Mouse (Mus musculus): ENCODE data around the gene Arhgap21. TPM values are rescaled to one million over a fixed set of nuclear protein-coding genes. Genes with fewer than 3 reads are reported as not detected.

The Arhgap21 gene
- 40.9 and 41.7 TPM in 2 replicates for polyA plus RNA-seq (2015; fragmentation: Nextera tagmentation; extraction: Ambion mirVana)

- H3K4me3 ChIP-seq (ENCODE audit: low read depth, low read length) = peak within 1 kb of the TSS; percentile 96
- peak within 1 kb of the TSS; percentile 99 for H3K9ac ChIP-seq (ENCODE audit: low read depth, low read length)
- peaks cover 10% of the 10 kb centered on the region for H3K4me1 ChIP-seq (ENCODE audit: control insufficient read depth, insufficient read depth, low read length)
- under 1% methylated on average over 70 of the region's 102 CpGs for WGBS
- H3K9me3 ChIP-seq (replicated peaks; ENCODE audit: control insufficient read depth, low read length, poor library complexity, severe bottlenecking) = no peaks in the 10 kb centered on the region
- H3K4me2 ChIP-seq (ENCODE audit: low read length) = peak within 1 kb of the TSS; percentile 57
- peak within 1 kb of the TSS; percentile 100 for H3K27ac ChIP-seq (ENCODE audit: low read length)
- no peaks in the 10 kb centered on the region for H3K27me3 ChIP-seq (ENCODE audit: control insufficient read depth, insufficient read depth, low read depth, low read length)
- H3K36me3 ChIP-seq (ENCODE audit: control insufficient read depth, insufficient read depth, low read length) = no peaks in the 10 kb centered on the region
- peak; percentile 59 for ATAC-seq
These were observed at the start of gene Arhgap21 for GRCm38 (mm10) chr2:20968441-20969200. Gene Arhgap21, minus strand, starts transcription at chr2:20968881.

GRCm38 (mm10) chr2:21016589-21016988 is 47.9 kb upstream of the Arhgap21 start:
- H3K27me3 ChIP-seq (ENCODE audit: control insufficient read depth, insufficient read depth, low read depth, low read length) = no peaks in the 10 kb centered on the region
- WGBS = 82% methylated on average over 7 of the region's 7 CpGs
- no peaks in the 10 kb centered on the region for H3K9me3 ChIP-seq (replicated peaks; ENCODE audit: control insufficient read depth, low read length, poor library complexity, severe bottlenecking)
- H3K27ac ChIP-seq (ENCODE audit: low read length) = no peak overlapping the region
- no peak overlapping the region for H3K4me2 ChIP-seq (ENCODE audit: low read length)
- H3K9ac ChIP-seq (ENCODE audit: low read depth, low read length) = no peak overlapping the region
- ATAC-seq = no peak
- no peaks in the 10 kb centered on the region for H3K4me1 ChIP-seq (ENCODE audit: control insufficient read depth, insufficient read depth, low read length)
- no peaks in the 10 kb centered on the region for H3K36me3 ChIP-seq (ENCODE audit: control insufficient read depth, insufficient read depth, low read length)
- no peak overlapping the region for H3K4me3 ChIP-seq (ENCODE audit: low read depth, low read length)

GRCm38 (mm10) chr2:21010806-21011397 is 42.2 kb upstream of the Arhgap21 start:
- peak; percentile 90 for ATAC-seq
- peaks cover 22% of the 10 kb centered on the region for H3K4me1 ChIP-seq (ENCODE audit: control insufficient read depth, insufficient read depth, low read length)
- H3K4me2 ChIP-seq (ENCODE audit: low read length) = peak overlapping the region; percentile 18; the same call in 1 of the 2 replicates
- no peaks in the 10 kb centered on the region for H3K36me3 ChIP-seq (ENCODE audit: control insufficient read depth, insufficient read depth, low read length)
- no peaks in the 10 kb centered on the region for H3K27me3 ChIP-seq (ENCODE audit: control insufficient read depth, insufficient read depth, low read depth, low read length)
- H3K4me3 ChIP-seq (ENCODE audit: low read depth, low read length) = no peak overlapping the region
- no peaks in the 10 kb centered on the region for H3K9me3 ChIP-seq (replicated peaks; ENCODE audit: control insufficient read depth, low read length, poor library complexity, severe bottlenecking)
- peak overlapping the region; percentile 93 for H3K27ac ChIP-seq (ENCODE audit: low read length)
- WGBS = 6% methylated on average over 11 of the region's 11 CpGs
- H3K9ac ChIP-seq (ENCODE audit: low read depth, low read length) = peak overlapping the region; percentile 39; the same call in 1 of the 2 replicates

- Histone ChIP-seq H3K4me2 (ENCODE audit: low read length) (no peak overlapping the region), H3K9ac (ENCODE audit: low read depth, low read length) (no peak overlapping the region), H3K27me3 (ENCODE audit: control insufficient read depth, insufficient read depth, low read depth, low read length) (no peaks in the 10 kb centered on the region), H3K4me3 (ENCODE audit: low read depth, low read length) (no peak overlapping the region), H3K27ac (ENCODE audit: low read length) (peak overlapping the region; percentile 93), H3K36me3 (ENCODE audit: control insufficient read depth, insufficient read depth, low read length) (no peaks in the 10 kb centered on the region), H3K9me3 (replicated peaks; ENCODE audit: control insufficient read depth, low read length, poor library complexity, severe bottlenecking) (no peaks in the 10 kb centered on the region), H3K4me1 (ENCODE audit: control insufficient read depth, insufficient read depth, low read length) (peaks cover 22% of the 10 kb centered on the region)
- ATAC-seq = peak; percentile 89
- 2% methylated on average over 9 of the region's 9 CpGs for WGBS
These were observed 41.5 kb upstream of the Arhgap21 start for GRCm38 (mm10) chr2:21010219-21010618.

GRCm38 (mm10) chr2:21009258-21010140 is 40.8 kb upstream of the Arhgap21 start:
- 15% methylated on average over 16 of the region's 16 CpGs for WGBS
- H3K9me3 ChIP-seq (replicated peaks; ENCODE audit: control insufficient read depth, low read length, poor library complexity, severe bottlenecking) = no peaks in the 10 kb centered on the region
- no peaks in the 10 kb centered on the region for H3K36me3 ChIP-seq (ENCODE audit: control insufficient read depth, insufficient read depth, low read length)
- H3K4me1 ChIP-seq (ENCODE audit: control insufficient read depth, insufficient read depth, low read length) = peaks cover 22% of the 10 kb centered on the region
- peak overlapping the region; percentile 93 for H3K27ac ChIP-seq (ENCODE audit: low read length)
- H3K4me3 ChIP-seq (ENCODE audit: low read depth, low read length) = no peak overlapping the region
- peak; percentile 44; the same call in 1 of the 2 replicates for ATAC-seq
- peak overlapping the region; percentile 12; the same call in 1 of the 2 replicates for H3K9ac ChIP-seq (ENCODE audit: low read depth, low read length)
- H3K27me3 ChIP-seq (ENCODE audit: control insufficient read depth, insufficient read depth, low read depth, low read length) = no peaks in the 10 kb centered on the region
- H3K4me2 ChIP-seq (ENCODE audit: low read length) = no peak overlapping the region

- no peaks in the 10 kb centered on the region for H3K27me3 ChIP-seq (ENCODE audit: control insufficient read depth, insufficient read depth, low read depth, low read length)
- H3K36me3 ChIP-seq (ENCODE audit: control insufficient read depth, insufficient read depth, low read length) = no peaks in the 10 kb centered on the region
- WGBS = 84% methylated on average over 8 of the region's 8 CpGs
- no peaks in the 10 kb centered on the region for H3K4me1 ChIP-seq (ENCODE audit: control insufficient read depth, insufficient read depth, low read length)
- peak; percentile 60; the same call in 1 of the 2 replicates for ATAC-seq
- no peak overlapping the region for H3K4me3 ChIP-seq (ENCODE audit: low read depth, low read length)
- no peak overlapping the region for H3K4me2 ChIP-seq (ENCODE audit: low read length)
- H3K9me3 ChIP-seq (replicated peaks; ENCODE audit: control insufficient read depth, low read length, poor library complexity, severe bottlenecking) = no peaks in the 10 kb centered on the region
- no peak overlapping the region for H3K27ac ChIP-seq (ENCODE audit: low read length)
- H3K9ac ChIP-seq (ENCODE audit: low read depth, low read length) = no peak overlapping the region
These were observed 33.9 kb upstream of the Arhgap21 start for GRCm38 (mm10) chr2:21002538-21002937.

GRCm38 (mm10) chr2:21001156-21001555 is 32.5 kb upstream of the Arhgap21 start:
- no peaks in the 10 kb centered on the region for H3K36me3 ChIP-seq (ENCODE audit: control insufficient read depth, insufficient read depth, low read length)
- ATAC-seq = no peak

GRCm38 (mm10) chr2:20995547-20995946 is 26.9 kb upstream of the Arhgap21 start:
- WGBS = 95% methylated on average over 2 of the region's 2 CpGs
- no peaks in the 10 kb centered on the region for H3K9me3 ChIP-seq (replicated peaks; ENCODE audit: control insufficient read depth, low read length, poor library complexity, severe bottlenecking)
- no peaks in the 10 kb centered on the region for H3K27me3 ChIP-seq (ENCODE audit: control insufficient read depth, insufficient read depth, low read depth, low read length)
- H3K4me1 ChIP-seq (ENCODE audit: control insufficient read depth, insufficient read depth, low read length) = no peaks in the 10 kb centered on the region
- no peaks in the 10 kb centered on the region for H3K36me3 ChIP-seq (ENCODE audit: control insufficient read depth, insufficient read depth, low read length)
- ATAC-seq = no peak
- H3K27ac ChIP-seq (ENCODE audit: low read length) = no peak overlapping the region
- H3K9ac ChIP-seq (ENCODE audit: low read depth, low read length) = no peak overlapping the region
- no peak overlapping the region for H3K4me2 ChIP-seq (ENCODE audit: low read length)
- H3K4me3 ChIP-seq (ENCODE audit: low read depth, low read length) = no peak overlapping the region

More at GRCm38 (mm10) chr2:21001156-21001555, 32.5 kb upstream of the Arhgap21 start:
- Histone ChIP-seq H3K9me3 (replicated peaks; ENCODE audit: control insufficient read depth, low read length, poor library complexity, severe bottlenecking) (no peaks in the 10 kb centered on the region), H3K4me3 (ENCODE audit: low read depth, low read length) (no peak overlapping the region), H3K4me1 (ENCODE audit: control insufficient read depth, insufficient read depth, low read length) (no peaks in the 10 kb centered on the region), H3K27me3 (ENCODE audit: control insufficient read depth, insufficient read depth, low read depth, low read length) (no peaks in the 10 kb centered on the region), H3K4me2 (ENCODE audit: low read length) (no peak overlapping the region), H3K27ac (ENCODE audit: low read length) (no peak overlapping the region), H3K9ac (ENCODE audit: low read depth, low read length) (no peak overlapping the region)
- WGBS = 86% methylated on average over 5 of the region's 5 CpGs
